Mouse (Mus musculus) spleen, adult 12 weeks (tissue): ENCODE results near the gene Nln.

Source experiments
- DNase-seq: peaks from one replicate; pipeline ENCODE4 v3.0.0; 2022; ENCODE audit warnings: low spot score

The Nln gene

GRCm38 (mm10) chr13:104109288-104109815 is at the start of gene Nln, which contains the start of gene Sgtb:
Nln (minus strand) TSS chr13:104109614.
Sgtb (plus strand) TSS chr13:104109741.
- DNase-seq, result peak; percentile 68

GRCm38 (mm10) chr13:104155686-104156085 is 46.3 kb upstream of the Nln start:
- no peak for DNase-seq

- no peak for DNase-seq
Observed at GRCm38 (mm10) chr13:104155106-104155505, 45.7 kb upstream of the Nln start.

GRCm38 (mm10) chr13:104154180-104154579 is 44.8 kb upstream of the Nln start:
- DNase-seq, result no peak

GRCm38 (mm10) chr13:104145646-104146045 is 36.2 kb upstream of the Nln start:
- DNase-seq, result no peak

GRCm38 (mm10) chr13:104144871-104145270 is 35.5 kb upstream of the Nln start:
- DNase-seq, result no peak

GRCm38 (mm10) chr13:104139369-104140209 is 30.2 kb upstream of the Nln start:
- DNase-seq, result peak; percentile 74

GRCm38 (mm10) chr13:104134510-104135085 is 25.2 kb upstream of the Nln start:
- DNase-seq, result no peak

GRCm38 (mm10) chr13:104132561-104132960 is 23.1 kb upstream of the Nln start:
- DNase-seq, result no peak

GRCm38 (mm10) chr13:104123662-104124381 is 14.4 kb upstream of the Nln start:
- DNase-seq, result no peak

- DNase-seq, result no peak
Observed at GRCm38 (mm10) chr13:104122078-104122840, 12.8 kb upstream of the Nln start.

- no peak for DNase-seq
Observed at GRCm38 (mm10) chr13:104114827-104115226, 5.4 kb upstream of the Nln start.

GRCm38 (mm10) chr13:104113782-104114181 is 4.4 kb upstream of the Nln start:
- no peak for DNase-seq

GRCm38 (mm10) chr13:104112266-104112900 is 3.0 kb upstream of the Nln start:
- no peak for DNase-seq

GRCm38 (mm10) chr13:104110526-104110925 is 1.1 kb upstream of the Nln start:
- DNase-seq, result no peak

GRCm38 (mm10) chr13:104109816-104110521 is 555 bp upstream of the Nln start:
- no peak for DNase-seq

GRCm38 (mm10) chr13:104108651-104109287 is 645 bp downstream of the Nln start:
- no peak for DNase-seq

- no peak for DNase-seq
Observed at GRCm38 (mm10) chr13:104101606-104102235, 7.7 kb downstream of the Nln start.

- no peak for DNase-seq
Observed at GRCm38 (mm10) chr13:104100416-104100815, 9.0 kb downstream of the Nln start.

- DNase-seq, result no peak
Observed at GRCm38 (mm10) chr13:104097190-104097589, 12.2 kb downstream of the Nln start.
